Mouse (Mus musculus) mouse trophoblast stem cell (cell line): ENCODE results near the gene Crym.

Source experiments
- in situ Hi-C, 2 experiments: fragments of 300-500 bp; cut with MseI, MboI; formaldehyde crosslinking; loops; 2 replicates in 1 of 2; 3 replicates in 1 of 2; pipeline ENCODE4 v1.15.1; 2025

Crym gene

DNA sequence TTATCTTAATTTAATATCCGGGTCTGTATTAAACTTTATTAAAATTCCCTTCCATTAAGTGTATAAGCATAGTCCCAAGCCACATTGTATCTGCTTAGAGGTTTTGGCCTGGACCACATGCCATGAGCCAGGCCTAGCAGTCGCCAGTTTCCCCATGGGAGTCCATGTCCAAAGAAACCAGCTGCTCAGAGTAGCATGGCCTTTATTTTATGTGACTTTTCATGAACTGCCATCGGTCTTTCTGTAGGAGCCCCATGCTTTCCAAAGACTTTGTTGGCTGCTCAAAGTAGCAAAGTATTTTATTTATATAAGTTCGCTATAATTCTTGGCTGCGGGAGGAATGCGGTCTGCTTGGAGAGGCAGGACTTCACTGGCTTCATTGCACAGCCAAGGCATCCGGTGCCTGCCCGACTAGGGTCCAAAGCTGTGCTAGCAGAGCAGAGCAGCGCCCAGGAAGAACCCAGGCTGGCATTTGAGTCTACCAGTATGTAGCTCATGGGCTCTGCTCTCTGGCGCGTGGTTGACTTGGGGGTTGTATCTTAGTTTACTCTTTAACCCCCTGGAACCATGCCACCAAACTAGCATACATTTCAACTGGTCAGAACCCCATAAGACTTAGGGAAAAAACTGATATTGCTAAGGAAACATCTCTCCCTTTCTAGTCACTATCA is 38.2 kb downstream of the Crym start:
- in situ Hi-C loops, result no loop called here

GRCm38 (mm10) chr7:120158121-120158613 is 43.7 kb downstream of the Crym start:
- in situ Hi-C loops, result no loop called here

DNA sequence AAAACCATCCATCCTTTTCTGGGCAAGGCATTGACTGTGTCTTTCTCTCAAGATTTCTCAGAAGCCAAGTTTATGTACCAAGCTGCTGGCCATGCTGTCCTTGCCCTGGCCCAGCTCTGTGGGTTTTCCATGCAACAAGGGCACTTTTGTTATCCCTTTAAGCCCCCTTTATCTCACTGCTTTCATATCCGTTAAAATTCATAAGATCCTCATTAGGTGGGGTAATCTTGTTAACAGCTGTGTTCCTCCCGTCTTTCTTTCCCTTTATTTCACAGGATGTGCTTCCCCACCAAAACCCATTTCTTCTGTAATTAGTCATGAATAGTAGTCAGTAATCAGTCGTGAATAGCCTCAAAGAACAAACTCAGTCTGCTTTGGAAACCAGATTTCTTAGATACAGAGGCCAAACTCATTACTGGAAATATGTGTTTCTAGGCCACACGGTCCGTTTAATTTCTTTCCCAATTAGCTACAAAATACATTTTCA is 44.3 kb downstream of the Crym start:
- in situ Hi-C loops, result no loop called here

DNA sequence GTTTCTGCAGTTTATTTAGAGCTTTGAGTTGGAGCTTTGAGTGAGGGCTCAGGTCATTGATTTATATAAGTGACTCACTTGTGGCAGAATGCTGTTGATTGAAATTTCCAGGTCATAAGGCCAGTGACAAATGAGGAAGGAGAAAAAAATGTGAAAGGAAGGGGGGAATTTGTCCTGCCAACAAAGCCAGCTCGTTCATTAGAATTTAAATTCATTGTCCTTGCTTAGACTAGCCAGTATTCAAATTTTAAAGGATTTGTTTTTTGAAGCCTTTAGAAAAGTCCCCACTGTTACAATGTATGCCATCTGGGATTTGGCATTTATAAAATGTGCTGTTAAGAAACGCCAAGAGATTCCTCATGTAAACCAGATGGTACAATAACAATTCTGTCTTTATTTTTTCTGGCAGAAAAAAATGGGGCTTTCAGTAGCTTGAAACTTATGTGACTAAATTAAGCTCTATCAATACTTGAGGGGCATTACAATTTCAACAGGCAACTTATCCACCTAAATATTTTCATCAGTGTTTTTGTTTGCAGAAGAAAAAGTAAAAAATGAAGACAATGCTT is 45.0 kb downstream of the Crym start:
- in situ Hi-C loops, result no loop called here

DNA sequence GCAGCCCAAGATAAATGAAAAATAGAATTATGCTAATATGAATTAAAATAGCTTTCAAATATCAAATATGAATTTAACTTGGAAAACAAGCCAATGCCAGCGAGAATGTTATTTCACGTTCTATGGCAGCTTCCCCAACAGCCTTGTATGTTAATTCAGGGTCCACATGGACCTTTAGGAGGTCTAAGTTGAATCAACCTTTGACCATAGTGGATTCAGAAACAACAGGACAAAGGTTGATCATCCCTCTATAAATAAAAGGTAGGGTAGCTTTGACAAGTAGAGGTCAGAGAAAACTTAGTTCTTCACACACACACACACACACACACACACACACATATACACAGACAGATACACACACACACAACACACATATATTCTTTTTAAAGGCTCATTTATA is 51.0 kb downstream of the Crym start:
- in situ Hi-C loops, result no loop called here

- in situ Hi-C loops, result no loop called here
Observed at GRCm38 (mm10) chr7:120150257-120150656, 51.7 kb downstream of the Crym start.

DNA sequence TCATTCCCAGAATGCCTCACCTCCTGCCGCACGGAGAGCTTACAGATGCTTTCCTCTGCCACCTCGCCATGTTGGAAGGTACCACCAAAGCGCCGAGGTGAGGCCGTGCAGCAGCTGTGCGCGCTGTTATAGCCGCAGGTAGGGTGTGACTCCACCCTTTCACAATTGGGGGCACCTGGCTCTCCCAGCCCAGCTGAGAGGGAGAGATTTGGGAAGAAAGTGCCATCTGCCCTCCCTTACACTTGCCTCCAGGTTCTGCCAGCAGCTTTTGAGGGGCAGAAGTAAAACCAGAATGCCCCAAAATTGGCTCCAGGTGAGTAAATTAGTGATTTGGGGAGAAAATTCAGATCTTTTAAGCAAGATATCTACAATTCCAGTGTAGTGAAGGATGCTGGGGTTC is 56.7 kb downstream of the Crym start, which contains the start of gene Zp2:
Zp2 (minus strand) TSS at position 101 of the 400 bp plus-strand sequence.
- in situ Hi-C loops, result no loop called here

DNA sequence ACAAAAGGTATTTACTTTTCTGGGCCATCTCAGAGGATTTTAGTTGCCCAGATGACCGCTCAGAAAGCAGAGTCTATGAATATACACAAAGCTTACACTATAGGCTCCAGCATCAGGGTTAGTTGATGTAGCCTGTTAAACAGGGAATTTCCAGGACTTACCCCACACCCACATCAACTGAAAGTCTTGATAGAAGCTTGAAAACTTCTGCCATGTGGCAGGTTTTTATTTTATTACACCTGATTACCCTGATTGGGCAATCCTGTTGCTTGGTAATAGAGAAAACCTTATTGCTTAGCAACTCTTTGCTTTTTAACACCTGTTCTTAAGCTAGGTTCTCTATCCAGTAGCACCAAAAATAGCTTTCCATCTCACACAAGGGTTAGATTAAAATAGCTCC is 59.2 kb downstream of the Crym start:
- in situ Hi-C loops, result no loop called here
